Mouse (Mus musculus): ENCODE data around the gene Car3. TPM values are rescaled to one million over a fixed set of nuclear protein-coding genes. Genes with fewer than 3 reads are reported as not detected.
"Not testable (repeated sequence)": the region's sequence is repeated elsewhere in the genome, so short reads cannot be mapped to it uniquely, and the experiment has no call there.

The Car3 gene
- 1.1 and 2.1 TPM in 2 replicates for polyA plus RNA-seq (2015; fragmentation: Nextera tagmentation; extraction: Ambion mirVana)

DNA sequence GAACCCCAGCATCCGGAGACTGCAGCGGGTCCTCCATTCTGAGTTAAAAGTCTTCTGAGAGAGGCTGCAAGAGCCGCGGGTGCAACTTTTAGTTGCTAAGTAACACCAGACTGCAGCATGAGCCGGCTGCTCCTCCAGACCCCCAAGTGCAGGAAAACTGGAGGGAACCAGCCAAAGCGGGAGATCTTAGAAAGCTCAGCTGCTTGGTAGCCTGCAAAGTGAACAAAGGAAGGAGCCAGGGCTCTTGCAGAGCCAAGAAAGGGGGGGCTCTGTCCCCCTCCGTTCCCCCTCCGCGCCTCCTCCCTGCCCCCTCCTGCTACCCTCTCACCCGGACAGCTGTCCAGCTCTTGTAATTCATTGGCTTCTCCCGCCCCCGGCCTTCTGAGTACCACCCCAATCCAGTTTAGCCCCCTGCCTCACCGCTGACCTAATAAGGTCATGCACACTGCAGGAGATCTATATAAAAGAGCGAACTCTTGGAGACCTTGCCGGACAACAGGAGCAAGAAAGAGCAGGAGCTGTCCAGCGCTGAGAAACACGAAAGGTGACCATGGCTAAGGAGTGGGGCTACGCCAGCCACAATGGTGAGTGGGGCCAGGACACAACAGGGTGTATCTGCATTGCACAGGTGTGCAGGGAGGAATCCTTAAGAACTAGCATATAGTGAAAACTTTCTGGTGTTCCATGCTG is at the start of gene Car3:
Gene Car3, plus strand, starts transcription at position 491 of the 690 bp plus-strand sequence.
- H3K4me1 ChIP-seq = peaks cover 13% of the 10 kb centered on the region
- H3K4me3 ChIP-seq = peak within 1 kb of the TSS; percentile 43
- peak within 1 kb of the TSS; percentile 70 for H3K4me2 ChIP-seq (replicated peaks)
- no peaks in the 10 kb centered on the region for H3K27me3 ChIP-seq
- 4% methylated on average over 18 of the region's 18 CpGs for WGBS
- no peaks in the 10 kb centered on the region for H3K9me3 ChIP-seq
- ATAC-seq (replicated peaks) = peak; percentile 92
- H3K9ac ChIP-seq (replicated peaks) = peak within 1 kb of the TSS; percentile 37
- H3K27ac ChIP-seq (replicated peaks) = no peak within 1 kb of the TSS
- H3K36me3 ChIP-seq = no peaks in the 10 kb centered on the region

DNA sequence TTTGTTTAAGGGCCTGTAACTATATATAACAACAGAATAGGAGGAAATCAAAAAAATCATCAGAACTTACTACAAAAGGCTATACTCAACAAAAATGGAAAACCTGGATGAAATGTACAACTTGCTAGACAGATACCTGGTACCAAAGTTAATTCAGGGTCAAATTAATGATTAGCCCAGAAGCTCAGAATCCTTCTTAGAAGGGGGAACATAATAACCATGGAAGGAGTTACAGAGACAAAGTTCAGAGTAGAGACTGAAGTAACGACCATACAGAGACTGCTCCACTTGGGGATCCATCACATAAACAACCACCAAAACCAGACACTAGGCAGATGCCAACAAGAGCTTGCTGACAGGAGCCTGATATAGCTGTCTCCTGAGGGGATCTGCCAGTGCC is 47.9 kb upstream of the Car3 start:
- H3K9me3 ChIP-seq; H3K4me3 ChIP-seq; H3K27me3 ChIP-seq; H3K4me1 ChIP-seq; H3K4me2 ChIP-seq (replicated peaks); ATAC-seq (replicated peaks); H3K36me3 ChIP-seq; H3K27ac ChIP-seq (replicated peaks); H3K9ac ChIP-seq (replicated peaks): not testable (repeated sequence)
- 90% methylated on average over 1 of the region's 1 CpGs for WGBS

DNA sequence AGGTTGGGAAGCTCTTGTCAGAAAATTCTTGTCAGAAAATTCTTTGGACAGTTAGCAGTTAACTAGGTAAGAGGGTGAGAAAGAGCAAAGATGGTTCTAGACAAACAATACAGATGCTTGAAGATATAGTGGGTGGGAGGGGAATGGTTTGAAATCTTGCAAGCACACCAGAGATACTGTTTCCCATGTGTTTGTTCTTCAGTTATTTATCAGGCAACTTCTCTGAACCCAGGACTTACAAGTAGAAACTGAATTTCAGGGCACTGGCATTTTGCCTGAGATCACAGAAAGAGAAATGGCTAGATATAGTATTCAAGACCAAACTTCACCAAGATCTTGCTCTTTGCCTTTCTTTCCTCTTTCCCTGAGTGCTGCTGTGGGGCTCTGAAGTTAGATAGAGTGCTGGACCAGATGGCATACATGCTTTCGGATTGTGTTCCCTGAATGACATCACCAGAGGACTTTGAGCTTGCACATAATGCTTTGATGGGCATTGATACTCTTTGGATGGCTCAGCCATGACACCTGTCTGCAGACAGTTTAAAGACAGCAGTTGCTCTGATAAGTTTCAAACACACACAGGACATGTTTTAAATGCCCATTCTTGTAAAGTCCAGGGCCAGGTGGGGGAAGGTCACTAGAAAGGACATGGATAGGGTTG is 43.3 kb upstream of the Car3 start:
- Histone ChIP-seq H3K27me3 (no peaks in the 10 kb centered on the region), H3K4me3 (no peak overlapping the region), H3K9me3 (no peaks in the 10 kb centered on the region), H3K4me2 (replicated peaks) (no peak overlapping the region), H3K9ac (replicated peaks) (no peak overlapping the region), H3K27ac (replicated peaks) (no peak overlapping the region), H3K4me1 (no peaks in the 10 kb centered on the region), H3K36me3 (no peaks in the 10 kb centered on the region)
- WGBS = 78% methylated on average over 1 of the region's 1 CpGs
- ATAC-seq (replicated peaks) = no peak

DNA sequence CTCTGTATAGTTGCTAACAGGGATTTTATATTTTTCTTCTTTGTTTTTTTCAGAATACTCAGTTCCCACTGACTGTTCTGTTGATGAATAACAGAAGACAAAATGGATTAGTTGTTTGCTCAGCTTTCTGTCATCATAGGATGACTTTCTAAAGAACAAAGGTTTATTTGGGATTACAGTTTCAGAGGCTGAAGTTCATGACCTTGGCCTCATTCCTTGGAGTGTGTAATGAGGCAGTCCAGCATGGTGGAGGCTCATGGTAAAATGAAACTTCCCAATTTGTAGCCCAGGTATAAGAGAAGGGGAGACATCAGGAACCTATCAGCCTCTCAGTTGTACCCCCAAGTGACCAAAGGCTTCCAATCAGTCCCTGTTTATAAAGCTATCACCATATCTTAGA is 34.4 kb upstream of the Car3 start:
- no peak for ATAC-seq (replicated peaks)
- H3K27me3 ChIP-seq = no peaks in the 10 kb centered on the region
- no peaks in the 10 kb centered on the region for H3K36me3 ChIP-seq
- H3K9ac ChIP-seq (replicated peaks) = no peak overlapping the region
- no peak overlapping the region for H3K27ac ChIP-seq (replicated peaks)
- no peaks in the 10 kb centered on the region for H3K4me1 ChIP-seq
- no peaks in the 10 kb centered on the region for H3K9me3 ChIP-seq
- H3K4me2 ChIP-seq (replicated peaks) = no peak overlapping the region
- no peak overlapping the region for H3K4me3 ChIP-seq

DNA sequence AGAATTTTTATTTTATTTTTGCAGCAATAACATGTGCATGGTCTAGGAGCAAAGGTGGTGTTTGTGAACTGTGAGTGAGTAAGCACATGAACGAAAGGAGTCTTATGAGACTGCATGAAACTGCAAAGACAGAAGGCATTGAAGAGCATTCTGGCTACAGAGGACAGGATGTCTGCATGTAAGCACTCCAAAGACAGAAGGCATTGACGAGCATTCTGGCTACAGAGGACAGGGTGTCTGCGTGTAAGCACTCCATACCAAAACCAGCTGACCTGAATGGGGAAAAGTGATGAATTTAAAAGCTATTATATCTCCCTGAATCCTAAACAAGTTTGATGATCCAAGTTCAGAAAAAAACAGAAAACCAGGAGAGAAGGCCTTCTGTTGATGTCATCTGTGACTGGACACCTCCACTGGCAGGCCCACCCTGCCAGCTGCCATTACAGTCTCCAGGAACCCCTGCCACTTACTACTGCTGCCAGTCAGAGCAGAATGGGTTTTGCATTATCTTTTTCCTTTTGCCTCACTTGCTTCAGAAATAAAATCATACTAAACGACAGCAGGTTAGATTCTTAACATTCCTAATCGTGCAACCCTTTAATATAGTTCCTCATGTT is 32.0 kb upstream of the Car3 start:
- ATAC-seq (replicated peaks) = no peak
- H3K4me3 ChIP-seq = no peak overlapping the region
- H3K4me2 ChIP-seq (replicated peaks) = no peak overlapping the region
- H3K27ac ChIP-seq (replicated peaks) = no peak overlapping the region
- WGBS = 82% methylated on average over 5 of the region's 5 CpGs
- no peak overlapping the region for H3K9ac ChIP-seq (replicated peaks)
- H3K36me3 ChIP-seq = no peaks in the 10 kb centered on the region
- no peaks in the 10 kb centered on the region for H3K4me1 ChIP-seq
- no peaks in the 10 kb centered on the region for H3K27me3 ChIP-seq
- no peaks in the 10 kb centered on the region for H3K9me3 ChIP-seq

DNA sequence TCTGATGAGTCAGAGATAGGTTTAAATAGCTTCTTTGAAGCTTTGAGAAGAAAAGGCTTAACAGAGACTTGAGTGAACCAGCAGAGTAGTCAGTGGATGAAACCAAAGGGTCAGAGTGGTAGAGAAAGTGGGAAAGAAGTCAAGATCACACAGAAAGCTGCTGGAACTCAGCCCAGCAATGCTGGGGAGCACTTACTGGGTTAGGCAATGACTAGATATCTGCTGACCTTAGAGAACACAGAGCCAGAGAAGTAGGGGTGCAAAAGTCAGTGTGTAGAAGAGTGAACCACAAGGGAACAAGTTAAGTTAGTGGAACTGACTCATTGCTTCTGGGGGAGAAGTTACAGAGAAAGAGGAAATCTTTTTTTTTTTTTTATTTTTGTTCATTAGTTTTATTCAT is 30.5 kb upstream of the Car3 start:
- Histone ChIP-seq H3K27me3 (no peaks in the 10 kb centered on the region), H3K36me3 (no peaks in the 10 kb centered on the region), H3K4me2 (replicated peaks) (no peak overlapping the region), H3K4me1 (no peaks in the 10 kb centered on the region), H3K9ac (replicated peaks) (no peak overlapping the region), H3K9me3 (no peaks in the 10 kb centered on the region), H3K4me3 (no peak overlapping the region), H3K27ac (replicated peaks) (no peak overlapping the region)
- no peak for ATAC-seq (replicated peaks)

DNA sequence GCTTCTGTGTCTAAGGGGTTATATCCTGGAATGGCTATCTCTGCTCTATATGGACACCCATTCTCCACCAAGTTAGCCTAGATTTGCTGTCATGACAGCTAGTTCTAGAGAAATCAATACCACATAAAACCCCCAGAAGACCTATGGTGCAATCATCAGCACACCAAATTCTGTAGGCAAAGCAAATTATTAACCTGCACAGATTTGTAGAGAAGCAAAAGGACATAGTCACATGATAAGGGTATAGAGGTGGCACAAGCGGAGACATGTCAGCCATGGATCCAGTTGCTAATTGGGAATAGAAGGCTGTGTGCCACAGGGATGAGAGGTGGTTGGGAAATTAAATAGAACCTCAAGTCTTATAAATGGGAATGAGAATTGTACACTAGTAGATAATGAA is 24.4 kb upstream of the Car3 start:
- H3K27me3 ChIP-seq = no peaks in the 10 kb centered on the region
- no peak overlapping the region for H3K4me2 ChIP-seq (replicated peaks)
- no peaks in the 10 kb centered on the region for H3K4me1 ChIP-seq
- 90% methylated on average over 1 of the region's 1 CpGs for WGBS
- ATAC-seq (replicated peaks) = no peak
- no peaks in the 10 kb centered on the region for H3K36me3 ChIP-seq
- no peak overlapping the region for H3K9ac ChIP-seq (replicated peaks)
- H3K9me3 ChIP-seq = no peaks in the 10 kb centered on the region
- no peak overlapping the region for H3K4me3 ChIP-seq
- H3K27ac ChIP-seq (replicated peaks) = no peak overlapping the region

DNA sequence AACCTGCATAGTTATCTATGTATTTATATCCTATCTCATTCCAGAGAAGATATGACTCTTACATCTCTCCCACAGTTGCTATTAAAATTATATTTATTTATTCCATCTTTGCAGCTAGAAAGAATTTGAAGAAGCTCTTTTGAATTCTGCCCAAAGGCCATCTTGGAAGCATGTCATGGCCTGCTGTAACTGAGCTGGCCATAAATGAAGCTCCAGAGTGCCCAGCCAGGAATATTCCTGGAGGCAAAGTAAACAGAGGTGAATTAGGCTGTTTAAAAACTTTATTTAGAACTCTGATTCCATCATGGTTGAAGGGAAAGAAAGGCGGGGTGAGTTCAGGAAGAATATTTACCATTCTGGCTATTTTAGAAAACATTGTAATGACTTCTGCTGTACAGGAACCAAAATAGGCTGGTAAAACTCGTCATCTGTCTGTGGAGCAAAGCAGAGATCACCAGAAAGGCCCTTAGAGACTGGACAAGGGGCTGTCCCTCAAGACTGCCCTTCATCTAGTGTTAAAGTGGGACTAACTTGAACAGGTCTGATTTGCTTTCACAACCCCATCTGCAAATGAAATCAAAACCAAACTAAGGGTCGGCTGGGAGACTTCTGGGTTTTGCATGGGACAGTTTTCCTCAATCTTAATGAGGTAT is 23.7 kb upstream of the Car3 start:
- no peaks in the 10 kb centered on the region for H3K9me3 ChIP-seq
- H3K27me3 ChIP-seq = no peaks in the 10 kb centered on the region
- H3K36me3 ChIP-seq = no peaks in the 10 kb centered on the region
- no peak for ATAC-seq (replicated peaks)
- H3K27ac ChIP-seq (replicated peaks) = no peak overlapping the region
- H3K4me1 ChIP-seq = no peaks in the 10 kb centered on the region
- no peak overlapping the region for H3K9ac ChIP-seq (replicated peaks)
- no peak overlapping the region for H3K4me2 ChIP-seq (replicated peaks)
- no peak overlapping the region for H3K4me3 ChIP-seq
- 80% methylated on average over 3 of the region's 3 CpGs for WGBS

DNA sequence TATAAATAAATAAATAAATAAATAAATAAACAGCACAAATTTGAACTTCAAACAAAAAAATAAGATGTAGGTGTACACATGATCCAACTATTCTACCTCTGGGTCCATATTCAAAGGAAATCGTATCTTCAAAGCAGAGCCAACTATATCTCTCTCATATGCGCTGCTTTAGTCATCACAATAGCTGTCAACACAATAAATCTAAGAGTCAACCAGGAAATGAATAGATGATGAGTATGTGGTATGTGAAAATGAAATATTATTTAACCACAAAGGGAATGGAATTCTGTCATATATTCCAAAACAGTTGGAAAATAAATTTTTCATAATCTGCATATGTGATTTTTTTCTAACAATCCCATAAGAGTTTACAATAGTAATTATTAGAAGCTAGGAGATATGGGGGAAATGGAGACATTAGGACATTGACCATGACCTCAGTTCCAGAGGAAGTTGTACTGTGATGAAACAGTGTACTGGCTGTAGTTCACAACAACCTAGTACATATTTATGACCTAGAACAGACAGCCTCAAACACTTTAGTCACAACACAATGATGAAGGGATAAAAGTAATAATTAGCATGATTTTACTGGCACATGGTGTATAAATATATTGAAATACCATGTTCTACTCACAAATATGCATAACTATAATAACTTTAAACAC is 14.6 kb upstream of the Car3 start:
- no peaks in the 10 kb centered on the region for H3K36me3 ChIP-seq
- H3K4me2 ChIP-seq (replicated peaks) = no peak overlapping the region
- H3K27ac ChIP-seq (replicated peaks) = no peak overlapping the region
- 92% methylated on average over 2 of the region's 2 CpGs for WGBS
- H3K9ac ChIP-seq (replicated peaks) = no peak overlapping the region
- H3K9me3 ChIP-seq = no peaks in the 10 kb centered on the region
- no peak for ATAC-seq (replicated peaks)
- H3K4me1 ChIP-seq = no peaks in the 10 kb centered on the region
- H3K4me3 ChIP-seq = no peak overlapping the region
- H3K27me3 ChIP-seq = no peaks in the 10 kb centered on the region

DNA sequence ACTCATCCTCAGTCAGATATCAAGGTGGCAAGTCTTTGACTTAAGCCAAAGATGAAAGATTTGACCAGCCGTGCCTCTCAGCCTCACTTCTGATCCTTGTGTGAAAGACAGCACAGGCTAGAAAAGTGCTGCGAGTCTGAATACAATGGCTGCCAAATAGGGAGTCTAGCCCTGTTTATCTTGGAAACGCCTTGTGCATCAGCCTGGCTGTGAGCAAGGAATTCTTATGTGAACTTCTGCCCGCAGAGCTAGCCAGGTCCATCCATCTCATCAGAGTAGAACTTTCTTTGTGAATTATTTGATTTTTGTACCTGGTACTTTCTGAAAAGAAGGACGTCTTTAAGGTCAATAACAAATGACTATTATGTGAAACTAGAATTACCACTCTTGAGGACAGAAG is 9.3 kb upstream of the Car3 start:
- H3K36me3 ChIP-seq = no peaks in the 10 kb centered on the region
- ATAC-seq (replicated peaks) = no peak
- H3K27me3 ChIP-seq = no peaks in the 10 kb centered on the region
- no peaks in the 10 kb centered on the region for H3K4me1 ChIP-seq
- H3K9me3 ChIP-seq = no peaks in the 10 kb centered on the region
- no peak overlapping the region for H3K4me3 ChIP-seq
- no peak overlapping the region for H3K27ac ChIP-seq (replicated peaks)
- 68% methylated on average over 5 of the region's 5 CpGs for WGBS
- no peak overlapping the region for H3K9ac ChIP-seq (replicated peaks)
- no peak overlapping the region for H3K4me2 ChIP-seq (replicated peaks)

DNA sequence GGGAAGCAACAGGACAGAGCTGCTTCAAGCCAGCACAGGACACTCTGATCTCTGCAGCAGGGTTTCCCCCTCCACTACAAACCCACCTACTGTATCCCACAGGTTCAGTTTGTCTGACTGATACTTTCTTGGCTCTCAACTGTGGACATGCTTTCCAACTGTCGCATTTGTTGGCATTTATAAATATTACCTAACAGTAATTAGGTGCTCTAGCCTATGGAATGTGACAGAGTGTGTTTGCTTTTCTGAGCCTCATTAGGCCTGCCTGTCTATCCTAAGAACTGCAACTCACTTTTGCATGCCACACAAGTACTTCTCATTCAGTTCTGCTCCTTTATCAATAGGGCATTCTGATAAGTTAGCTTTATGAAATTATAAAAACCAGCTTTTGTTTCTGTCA is 8.9 kb upstream of the Car3 start:
- no peak overlapping the region for H3K4me2 ChIP-seq (replicated peaks)
- no peaks in the 10 kb centered on the region for H3K9me3 ChIP-seq
- no peaks in the 10 kb centered on the region for H3K27me3 ChIP-seq
- no peak overlapping the region for H3K9ac ChIP-seq (replicated peaks)
- no peak overlapping the region for H3K27ac ChIP-seq (replicated peaks)
- H3K4me1 ChIP-seq = no peaks in the 10 kb centered on the region
- peak; percentile 72; the same call in 1 of the 2 replicates for ATAC-seq (replicated peaks)
- no peak overlapping the region for H3K4me3 ChIP-seq
- 49% methylated on average over 1 of the region's 1 CpGs for WGBS
- no peaks in the 10 kb centered on the region for H3K36me3 ChIP-seq

DNA sequence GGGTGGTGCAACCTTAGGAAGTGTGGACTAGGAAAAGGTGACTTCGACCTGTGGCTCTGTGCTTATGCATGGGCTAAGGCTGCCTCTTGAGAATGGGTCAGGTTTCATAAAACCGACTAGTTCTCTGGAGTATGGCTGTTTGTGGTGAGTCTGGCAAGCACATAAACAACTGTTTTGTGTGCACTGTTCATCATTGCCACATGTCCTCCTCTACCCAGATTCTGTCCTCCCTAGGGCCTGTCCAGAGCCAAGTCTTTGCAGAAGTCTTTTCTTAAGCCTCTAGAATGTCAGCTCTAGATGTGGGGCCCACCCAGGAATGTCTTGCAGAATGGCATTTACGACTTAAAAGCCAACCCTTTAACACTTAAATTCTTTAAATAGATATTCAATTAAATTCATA is 5.4 kb upstream of the Car3 start:
- Histone ChIP-seq H3K4me3 (no peak overlapping the region), H3K9ac (replicated peaks) (no peak overlapping the region), H3K4me1 (peaks cover 7% of the 10 kb centered on the region), H3K27ac (replicated peaks) (no peak overlapping the region), H3K27me3 (no peaks in the 10 kb centered on the region), H3K9me3 (no peaks in the 10 kb centered on the region), H3K4me2 (replicated peaks) (no peak overlapping the region), H3K36me3 (no peaks in the 10 kb centered on the region)
- WGBS = 87% methylated on average over 3 of the region's 3 CpGs
- ATAC-seq (replicated peaks) = no peak
